Mouse (Mus musculus) MEL (cell line): ENCODE data around the gene Ccdc142.

Experiments
- CHD1 ChIP-seq: IDR thresholded peaks from 2 replicates; pipeline ENCODE4 v1.6.1; 2012; ENCODE audit warnings: low read depth, mild to moderate bottlenecking, inconsistent platforms, low read length, improper control_type of control experiment
- CHD2 ChIP-seq: IDR thresholded peaks from 2 replicates; pipeline ENCODE4 v1.6.1; 2011; ENCODE audit warnings: low read length, improper control_type of control experiment
- CTCF ChIP-seq, 3 experiments: IDR thresholded peaks in 2 of 3; conservative IDR thresholded peaks in 1 of 3; 2 replicates each; pipeline ENCODE4 v1.5.1; 2011 to 2012; ENCODE audit warnings: low read length in 3 of 3, low read depth in 2 of 3, mild to moderate bottlenecking in 2 of 3, improper control_type of control experiment in 1 of 3, inconsistent platforms in 1 of 3, mixed read lengths in 1 of 3, moderate library complexity in 1 of 3; ENCODE audit not compliant: control insufficient read depth in 1 of 3, insufficient read depth in 1 of 3, poor library complexity in 1 of 3, severe bottlenecking in 1 of 3
- HCFC1 ChIP-seq: IDR thresholded peaks from 2 replicates; pipeline ENCODE4 v1.6.1; 2012; ENCODE audit warnings: low read depth, mild to moderate bottlenecking, inconsistent platforms, low read length, improper control_type of control experiment, moderate library complexity
- MAX ChIP-seq: IDR thresholded peaks from 2 replicates; pipeline ENCODE4 v1.6.1; 2011; ENCODE audit warnings: low read length, improper control_type of control experiment
- NELFE ChIP-seq: IDR thresholded peaks from 2 replicates; pipeline ENCODE4 v1.6.1; 2011; ENCODE audit warnings: low read depth, low read length, improper control_type of control experiment
- POLR2A ChIP-seq, 2 experiments: IDR thresholded peaks; 2 replicates each; pipeline ENCODE4 v1.6.1; 2011 to 2012; ENCODE audit warnings: low read length in 2 of 2, mild to moderate bottlenecking in 2 of 2, control low read depth in 1 of 2, improper control_type of control experiment in 1 of 2, low read depth in 1 of 2, moderate library complexity in 1 of 2; ENCODE audit not compliant: control insufficient read depth in 1 of 2, insufficient read depth in 1 of 2, poor library complexity in 1 of 2
- POLR2AphosphoS2 ChIP-seq: IDR thresholded peaks from 2 replicates; pipeline ENCODE4 v1.6.1; 2011; ENCODE audit warnings: low read length, improper control_type of control experiment
- RCOR1 ChIP-seq: IDR thresholded peaks from 2 replicates; pipeline ENCODE4 v1.6.1; 2012; ENCODE audit warnings: low read depth, mild to moderate bottlenecking, inconsistent platforms, low read length, improper control_type of control experiment
- TBP ChIP-seq: IDR thresholded peaks from 2 replicates; pipeline ENCODE4 v1.8.0; 2011; ENCODE audit warnings: low read depth, low read length, improper control_type of control experiment
- USF1 ChIP-seq: IDR thresholded peaks from 2 replicates; pipeline ENCODE4 v1.6.1; 2014; ENCODE audit warnings: low read depth, mild to moderate bottlenecking, inconsistent platforms, low read length, improper control_type of control experiment, moderate library complexity
- ZMIZ1 ChIP-seq: IDR thresholded peaks from 2 replicates; pipeline ENCODE4 v1.6.1; 2012; ENCODE audit warnings: low read depth, mild to moderate bottlenecking, inconsistent platforms, low read length, improper control_type of control experiment, moderate library complexity

DNA sequence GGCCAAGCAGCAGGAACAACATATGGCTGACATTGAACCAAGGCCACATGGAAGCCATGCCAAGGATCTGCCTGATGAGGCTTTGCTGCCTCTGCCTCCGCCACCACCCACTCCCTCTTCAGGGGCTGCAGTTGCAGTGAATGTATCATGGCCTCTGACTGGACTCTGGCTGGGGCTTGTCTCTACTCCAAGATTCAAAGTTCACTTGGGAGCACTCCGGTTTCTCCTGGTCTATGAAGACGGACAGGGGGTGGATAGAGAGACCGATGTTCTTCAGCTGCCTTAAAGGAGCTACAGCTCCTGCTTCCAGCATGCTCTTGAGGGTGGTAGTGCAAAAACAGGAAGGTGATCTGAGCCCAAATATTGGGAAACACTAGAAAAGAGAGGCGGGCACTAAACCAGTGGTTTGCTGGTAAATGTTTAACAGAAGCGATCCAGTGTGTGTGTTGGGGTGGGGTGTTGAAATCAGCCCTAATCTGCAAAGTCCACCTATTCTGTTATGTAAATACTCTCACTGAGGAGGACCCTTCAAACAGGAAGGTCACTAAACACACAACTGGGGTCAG is 30.2 kb downstream of the Ccdc142 start:
- TF ChIP-seq NELFE, result no peak
- TF ChIP-seq CTCF (IDR thresholded peaks at IDR 0.05 in 2 of 3, conservative IDR thresholded peaks at IDR 0.05 in 1 of 3; ENCODE audit: control insufficient read depth in 1 of 3, insufficient read depth in 1 of 3, low read depth in 2 of 3, low read length in 3 of 3, poor library complexity in 1 of 3, severe bottlenecking in 1 of 3), result no peak
- no peak for TF ChIP-seq MAX
- TF ChIP-seq USF1, result no peak
- no peak for TF ChIP-seq RCOR1
- no peak for TF ChIP-seq TBP
- TF ChIP-seq CHD2, result no peak
- no peak for TF ChIP-seq HCFC1
- TF ChIP-seq ZMIZ1, result no peak
- no peak for TF ChIP-seq POLR2A (IDR thresholded peaks at IDR 0.05; ENCODE audit: control insufficient read depth in 1 of 2, insufficient read depth in 1 of 2, low read depth in 1 of 2, low read length in 2 of 2, poor library complexity in 1 of 2)
- no peak for TF ChIP-seq CHD1
- TF ChIP-seq POLR2AphosphoS2, result no peak
